Mouse (Mus musculus): ENCODE data around the gene Ccdc120.
A peak's percentile ranks its signal among the peaks of the same experiment; 100 is the strongest.

The Ccdc120 gene

GRCm38 (mm10) chrX:7750432-7751116 is at the start of gene Ccdc120:
TSS of gene Ccdc120 (minus strand) at chrX:7750905.
- peak; percentile 87 for DNase-seq

GRCm38 (mm10) chrX:7797327-7797726 is 46.6 kb upstream of the Ccdc120 start:
- no peak for DNase-seq

GRCm38 (mm10) chrX:7795016-7795415 is 44.3 kb upstream of the Ccdc120 start:
- DNase-seq, result no peak

GRCm38 (mm10) chrX:7793361-7793760 is 42.7 kb upstream of the Ccdc120 start:
- peak; percentile 18 to 45 for DNase-seq

GRCm38 (mm10) chrX:7790309-7790708 is 39.6 kb upstream of the Ccdc120 start:
- peak; percentile 4 to 15 for DNase-seq

- peak; percentile 78 to 81 for DNase-seq
These were observed 38.9 kb upstream of the Ccdc120 start, which contains the start of gene Gripap1 for GRCm38 (mm10) chrX:7789542-7790136. TSS of gene Gripap1 (plus strand) at chrX:7789765.

GRCm38 (mm10) chrX:7782603-7783092 is 31.9 kb upstream of the Ccdc120 start:
- no peak for DNase-seq

GRCm38 (mm10) chrX:7779294-7779693 is 28.6 kb upstream of the Ccdc120 start:
- no peak for DNase-seq

- no peak for DNase-seq
These were observed 27.9 kb upstream of the Ccdc120 start for GRCm38 (mm10) chrX:7778450-7779244.

- peak; percentile 77 to 83 for DNase-seq
These were observed 25.8 kb upstream of the Ccdc120 start for GRCm38 (mm10) chrX:7776329-7777082.

- DNase-seq, result no peak
These were observed 24.9 kb upstream of the Ccdc120 start for GRCm38 (mm10) chrX:7775501-7776205.

GRCm38 (mm10) chrX:7772766-7773165 is 22.1 kb upstream of the Ccdc120 start:
- DNase-seq, result peak in 1 of 2 experiments; percentile 49

- no peak for DNase-seq
These were observed 18.8 kb upstream of the Ccdc120 start for GRCm38 (mm10) chrX:7769302-7770017.

- DNase-seq, result peak in 1 of 2 experiments; percentile 24
These were observed 15.1 kb upstream of the Ccdc120 start for GRCm38 (mm10) chrX:7765764-7766163.

- DNase-seq, result no peak
These were observed 14.6 kb upstream of the Ccdc120 start for GRCm38 (mm10) chrX:7765281-7765670.

- DNase-seq, result no peak
These were observed 14.1 kb upstream of the Ccdc120 start for GRCm38 (mm10) chrX:7764657-7765280.

GRCm38 (mm10) chrX:7763631-7764393 is 13.1 kb upstream of the Ccdc120 start:
- DNase-seq, result peak in 1 of 2 experiments; percentile 25

- DNase-seq, result peak in 1 of 2 experiments; percentile 49
These were observed 12.2 kb upstream of the Ccdc120 start for GRCm38 (mm10) chrX:7762921-7763197.

GRCm38 (mm10) chrX:7762137-7762920 is 11.6 kb upstream of the Ccdc120 start, which contains the start of gene Tfe3:
TSS of gene Tfe3 (plus strand) at chrX:7762560.
- DNase-seq, result peak; percentile 90 to 91

Data from cerebellum, postnatal 14 days (tissue).